Mouse (Mus musculus) lung, embryonic 16.5 days (tissue): Measurements from ENCODE around the gene Ofd1. TPM values are rescaled to one million over a fixed set of nuclear protein-coding genes. Genes with fewer than 3 reads are reported as not detected.

Experiments used
- ATAC-seq: fragments of 200-750 bp; cut with Nextera tagmentation; 2 replicates; pipeline ENCODE4 v1.8.0; 2017; ENCODE audit warnings: low read depth, mild to moderate bottlenecking, moderate library complexity
- H3K27ac ChIP-seq: fragments of 300-500 bp; sonication (generic); 2 replicates; pipeline ENCODE4 v1.5.1; 2014; ENCODE audit warnings: mild to moderate bottlenecking, control low read depth, low read length
- H3K27me3 ChIP-seq: fragments of 300-500 bp; sonication (generic); 2 replicates; pipeline ENCODE4 v1.6.1; 2014; ENCODE audit warnings: low read depth, low read length, mixed read lengths; ENCODE audit not compliant: control insufficient read depth, insufficient read depth
- H3K36me3 ChIP-seq: fragments of 300-500 bp; sonication (generic); 2 replicates; pipeline ENCODE4 v1.6.1; 2014; ENCODE audit warnings: low read length; ENCODE audit not compliant: control insufficient read depth, insufficient read depth
- H3K4me1 ChIP-seq: fragments of 300-500 bp; sonication (generic); replicated peaks from 2 replicates; pipeline ENCODE4 v1.6.1; 2014; ENCODE audit warnings: low read length, mixed read lengths; ENCODE audit not compliant: control insufficient read depth, insufficient read depth
- H3K4me2 ChIP-seq: fragments of 300-500 bp; sonication (generic); 2 replicates; pipeline ENCODE4 v1.6.1; 2014; ENCODE audit warnings: low read depth, low read length, control low read depth
- H3K4me3 ChIP-seq: fragments of 300-500 bp; sonication (generic); 2 replicates; pipeline ENCODE4 v1.5.1; 2014; ENCODE audit warnings: mild to moderate bottlenecking, low read length, control low read depth
- H3K9ac ChIP-seq: fragments of 300-500 bp; sonication (generic); 2 replicates; pipeline ENCODE4 v1.6.1; 2014; ENCODE audit warnings: low read length, control low read depth
- H3K9me3 ChIP-seq: fragments of 300-500 bp; sonication (generic); 2 replicates; pipeline ENCODE4 v1.6.1; 2016; ENCODE audit warnings: low read length; ENCODE audit not compliant: control insufficient read depth
- WGBS: fragments of 180-500 bp; shearing (Covaris S2); extraction: QIAGEN DNeasy Blood & Tissue Kit; methylation state at CpG from one replicate; pipeline ENCODE4 v1.1.7; 2014; 5-methylcytosine and 5-hydroxymethylcytosine counted together
- polyA plus RNA-seq: library from polyadenylated mRNA; unstranded; fragments of >200 nt; fragmentation: Nextera tagmentation; extraction: Ambion mirVana; gene quantifications from 2 replicates; pipeline ENCODE4 v1.2.1, GENCODE M21; 2015

The Ofd1 gene
- polyA plus RNA-seq, 1 experiment from 2014 or later: 6.9 TPM

DNA sequence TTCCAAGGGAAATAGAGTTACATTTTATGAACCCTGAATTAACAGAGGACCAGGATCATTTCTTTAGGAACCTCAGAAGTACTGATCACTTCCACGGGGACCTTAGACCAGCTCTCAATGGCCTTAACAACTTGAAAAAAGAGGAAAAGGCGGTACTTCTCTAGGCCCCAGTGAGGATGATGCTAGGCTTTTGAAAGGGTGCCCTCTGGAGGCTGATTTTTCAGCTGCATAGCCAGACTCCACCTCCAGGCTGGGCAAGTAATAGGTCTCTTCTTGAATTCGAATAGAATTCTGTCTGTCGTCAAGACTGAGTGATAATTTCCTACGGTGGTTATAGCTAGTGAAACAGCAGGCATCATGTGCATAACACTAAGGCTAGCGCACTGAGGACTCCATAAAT lies 88.7 kb downstream of the Ofd1 start:
- 20% methylated on average over 6 of the region's 6 CpGs for WGBS
- no peaks in the 10 kb centered on the region for H3K9me3 ChIP-seq
- no peak overlapping the region for H3K4me2 ChIP-seq
- no peaks in the 10 kb centered on the region for H3K36me3 ChIP-seq
- H3K4me3 ChIP-seq: no peak overlapping the region
- no peak overlapping the region for H3K9ac ChIP-seq
- no peaks in the 10 kb centered on the region for H3K4me1 ChIP-seq
- peak; percentile 70; the same call in 1 of the 2 replicates for ATAC-seq
- no peak overlapping the region for H3K27ac ChIP-seq
- no peaks in the 10 kb centered on the region; the same call in 1 of the 2 replicates for H3K27me3 ChIP-seq

- Histone ChIP-seq H3K9ac (no peak overlapping the region), H3K27ac (no peak overlapping the region), H3K4me1 (no peaks in the 10 kb centered on the region), H3K4me3 (no peak overlapping the region), H3K4me2 (no peak overlapping the region), H3K27me3 (no peaks in the 10 kb centered on the region; the same call in 1 of the 2 replicates), H3K36me3 (no peaks in the 10 kb centered on the region), H3K9me3 (no peaks in the 10 kb centered on the region)
- ATAC-seq: no peak
- WGBS: 83% methylated on average over 4 of the region's 4 CpGs
Observed at GRCm38 (mm10) chrX:166348634-166349033, 91.9 kb downstream of the Ofd1 start.

- Histone ChIP-seq H3K36me3 (no peaks in the 10 kb centered on the region), H3K27me3 (no peaks in the 10 kb centered on the region; the same call in 1 of the 2 replicates), H3K4me2 (no peak overlapping the region), H3K4me3 (no peak overlapping the region), H3K9ac (no peak overlapping the region), H3K9me3 (no peaks in the 10 kb centered on the region), H3K4me1 (no peaks in the 10 kb centered on the region), H3K27ac (no peak overlapping the region)
- WGBS: 80% methylated on average over 6 of the region's 6 CpGs
- no peak for ATAC-seq
Observed at GRCm38 (mm10) chrX:166348086-166348485, 92.4 kb downstream of the Ofd1 start.

DNA sequence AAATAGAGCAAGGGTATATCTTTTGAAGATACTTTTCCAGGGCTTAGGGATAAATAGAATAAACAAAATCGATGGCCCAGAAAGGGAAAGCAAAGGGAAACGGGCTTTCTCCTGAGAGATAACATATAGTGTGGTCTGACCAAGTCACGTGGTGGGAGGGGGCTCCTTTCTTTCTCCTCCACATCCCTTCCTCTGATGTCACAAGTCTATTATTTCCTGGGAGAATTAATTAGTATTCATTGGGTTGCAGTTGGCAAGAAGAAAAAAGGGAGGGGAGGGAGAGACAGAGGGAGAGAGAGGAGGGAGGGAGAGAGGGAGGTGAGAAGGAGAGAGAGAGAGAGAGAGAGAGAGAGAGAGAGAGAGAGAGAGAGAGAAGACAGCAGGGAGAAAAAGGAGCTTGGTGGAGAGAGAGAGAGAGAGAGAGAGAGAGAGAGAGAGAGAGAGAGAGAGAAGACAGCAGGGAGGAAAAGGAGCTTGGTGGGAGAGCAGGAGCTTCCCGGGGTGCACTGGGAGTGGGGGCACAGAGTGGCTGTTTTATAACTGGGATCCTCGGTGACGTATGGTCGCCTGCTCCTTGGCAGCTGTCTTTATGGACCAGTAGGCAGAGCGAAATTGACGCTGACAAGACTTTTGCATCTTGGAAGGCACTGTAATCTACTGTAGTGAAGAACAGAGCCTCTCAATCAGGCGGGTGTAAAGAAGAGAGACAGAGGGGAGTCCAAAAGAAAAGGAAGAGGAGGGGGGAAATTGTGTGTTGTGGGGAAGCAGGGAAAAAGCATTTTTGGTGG lies 96.1 kb downstream of the Ofd1 start:
- peak overlapping the region; percentile 41 for H3K4me2 ChIP-seq
- H3K9me3 ChIP-seq: no peaks in the 10 kb centered on the region
- H3K4me3 ChIP-seq: peak overlapping the region; percentile 28
- H3K27ac ChIP-seq: no peak overlapping the region
- no peaks in the 10 kb centered on the region for H3K36me3 ChIP-seq
- no peaks in the 10 kb centered on the region for H3K4me1 ChIP-seq
- H3K9ac ChIP-seq: 0 out of 2 replicates have a peak overlapping the region, but pooled peaks have one; percentile 7
- H3K27me3 ChIP-seq: no peaks in the 10 kb centered on the region
- WGBS: 32% methylated on average over 10 of the region's 10 CpGs
- peak; percentile 49; the same call in 1 of the 2 replicates for ATAC-seq

GRCm38 (mm10) chrX:166341795-166342194 lies 98.7 kb downstream of the Ofd1 start:
- Histone ChIP-seq H3K27me3 (no peaks in the 10 kb centered on the region), H3K4me2 (no peak overlapping the region), H3K4me3 (no peak overlapping the region), H3K36me3 (no peaks in the 10 kb centered on the region), H3K4me1 (no peaks in the 10 kb centered on the region), H3K9ac (no peak overlapping the region), H3K27ac (peak overlapping the region; percentile 9; the same call in 1 of the 2 replicates), H3K9me3 (no peaks in the 10 kb centered on the region)
- no peak for ATAC-seq
- WGBS: 80% methylated on average over 6 of the region's 6 CpGs

Other genes with a start within 250 kb of the Ofd1 start
- 46.6 and 47.4 TPM in 2 replicates for gene Gpm6b, start 201.8 kb downstream of the Ofd1 start, polyA plus RNA-seq
- gene Trappc2, start 130 bp downstream of the Ofd1 start, polyA plus RNA-seq: 37.7 and 38.4 TPM in 2 replicates
- 64.5 and 67.6 TPM in 2 replicates for gene Rab9, start 39.2 kb upstream of the Ofd1 start, polyA plus RNA-seq
- 7.6 and 9.1 TPM in 2 replicates for gene Tceanc, start 77.9 kb upstream of the Ofd1 start, polyA plus RNA-seq
- gene Egfl6, start 145.0 kb upstream of the Ofd1 start, polyA plus RNA-seq: 98.2 and 123 TPM in 2 replicates